ENCODE assay signal across 7 mouse cellular contexts in genomic region chr6:48444310-48445180, GRCm38 (mm10). TPM values are rescaled to one million over a fixed set of nuclear protein-coding genes. Genes with fewer than 3 reads are reported as not detected.
DNase-seq lines count a peak whose midpoint lies in the region; ATAC-seq and TF ChIP-seq lines count a peak whose summit lies in the region.

No protein-coding gene starts in this region.

- TF ChIP-seq CTCF in left cerebral cortex, adult 2 months (IDR thresholded peaks at IDR 0.05): no peak

- peaks cover 20% of the 10 kb centered on the region for H3K36me3 ChIP-seq in forebrain, embryonic 13.5 days (ENCODE audit: poor library complexity, severe bottlenecking)

- H3K4me3 ChIP-seq in brown adipose tissue, adult 24 weeks (ENCODE audit: insufficient read depth, low read depth, low read length): peak overlapping the region; percentile 82
- H3K4me3 ChIP-seq in forebrain, embryonic 13.5 days: peak overlapping the region; percentile 79
- peak overlapping the region; percentile 75 for H3K4me3 ChIP-seq in left cerebral cortex, adult 2 months

- peak overlapping the region; percentile 97 for H3K27ac ChIP-seq in brown adipose tissue, adult 24 weeks (replicated peaks; ENCODE audit: low read depth, low read length)
- H3K27ac ChIP-seq in forebrain, embryonic 13.5 days: peak overlapping the region; percentile 88
- peak overlapping the region; percentile 89 for H3K27ac ChIP-seq in left cerebral cortex, adult 2 months

- peak overlapping the region; percentile 92 for H3K4me2 ChIP-seq in forebrain, embryonic 13.5 days

- DNase-seq in Muller cell, postnatal 12 days (ENCODE audit: inconsistent ontology term): peak; percentile 89
- DNase-seq in heart, postnatal 14 days: peak; percentile 78 to 80
- peak; percentile 41 to 70 for DNase-seq in left cerebral cortex, adult 2 months (ENCODE audit: extremely low spot score in 1 of 2, low spot score in 2 of 2)
- DNase-seq in skeletal muscle tissue, adult 2 months (ENCODE audit: low read depth, low spot score): peak; percentile 81

- ATAC-seq in forebrain, embryonic 13.5 days: peak; percentile 72
- peak; percentile 32 for ATAC-seq in megakaryocyte, adult 5-6 weeks (ENCODE audit: poor library complexity, severe bottlenecking)

- peak overlapping the region; percentile 87 for H3K9ac ChIP-seq in forebrain, embryonic 13.5 days

- H3K4me1 ChIP-seq in brown adipose tissue, adult 24 weeks (ENCODE audit: control insufficient read depth, insufficient read depth, insufficient read length, low read length): peaks cover 9% of the 10 kb centered on the region
- H3K4me1 ChIP-seq in forebrain, embryonic 13.5 days: peaks cover 29% of the 10 kb centered on the region

- intact Hi-C loops in heart, postnatal 14 days (cut with DNase I): loop anchor here (5.0 to 10.0 kb wide), 2 partner anchors 58 to 300 kb away; partner anchors contain the start of gene Gimap5
- intact Hi-C loops in left cerebral cortex, adult 2 months (cut with DNase I): loop anchor here (2.0 to 5.0 kb wide), 3 partner anchors 50 to 93 kb away; partner anchors contain the start of genes Atp6v0e2 and Krba1

- 2% methylated on average over 30 of the region's 34 CpGs for WGBS in forebrain, embryonic 13.5 days

- peaks cover 4% of the 10 kb centered on the region for H3K27me3 ChIP-seq in forebrain, embryonic 13.5 days

- no peaks in the 10 kb centered on the region for H3K9me3 ChIP-seq in forebrain, embryonic 13.5 days (replicated peaks)

RNA-seq across cellular contexts. Expression of gene Zfp467, which starts 1.1 kb away (rescaled TPM):
- 41.3 and 44.0 TPM in 2 replicates for polyA plus RNA-seq in brown adipose tissue, adult 24 weeks (2012; ENCODE audit: insufficient read depth, insufficient read length, missing spikeins)
- 23.9 and 25.6 TPM in 2 replicates for polyA plus RNA-seq in forebrain, embryonic 13.5 days (2015; fragmentation: Nextera tagmentation; extraction: Ambion mirVana)
- total RNA-seq in heart, postnatal 14 days (2021): 10 to 100 TPM; 13.8 to 16.4 TPM
- total RNA-seq in left cerebral cortex, adult 2 months (2021): 10 to 100 TPM; 22.5 to 23.8 TPM
- total RNA-seq in megakaryocyte, adult 5-6 weeks (2015): 23.7 and 28.7 TPM in 2 replicates
- 7.4 and 9.0 TPM in 2 replicates for total RNA-seq in megakaryocyte, adult 5-6 weeks (2017)

RNA-seq across cellular contexts. Expression of gene Sspo, which starts 3.5 kb away (rescaled TPM):
- polyA plus RNA-seq in brown adipose tissue, adult 24 weeks (2012; ENCODE audit: insufficient read depth, insufficient read length, missing spikeins): 0.25 TPM in 1 of 2 replicates, not detected in the other
- 0.24 and 0.25 TPM in 2 replicates for polyA plus RNA-seq in forebrain, embryonic 13.5 days (2015; fragmentation: Nextera tagmentation; extraction: Ambion mirVana)
- total RNA-seq in heart, postnatal 14 days (2021): under 1 TPM; 0.43 to 0.51 TPM
- total RNA-seq in left cerebral cortex, adult 2 months (2021): 1 to 10 TPM in 1 of 2 experiments, under 1 TPM in 1; 0.56 to 1.5 TPM
- 0.02 TPM in 1 of 2 replicates, not detected in the other for total RNA-seq in megakaryocyte, adult 5-6 weeks (2015)
- not detected in 2 replicates for total RNA-seq in megakaryocyte, adult 5-6 weeks (2017)

RNA-seq across cellular contexts. Expression of gene Krba1, which starts 49.2 kb away (rescaled TPM):
- polyA plus RNA-seq in brown adipose tissue, adult 24 weeks (2012; ENCODE audit: insufficient read depth, insufficient read length, missing spikeins): 5.9 and 6.6 TPM in 2 replicates
- 21.1 and 25.4 TPM in 2 replicates for polyA plus RNA-seq in forebrain, embryonic 13.5 days (2015; fragmentation: Nextera tagmentation; extraction: Ambion mirVana)
- 10 to 100 TPM; 24.9 to 26.5 TPM for total RNA-seq in heart, postnatal 14 days (2021)
- total RNA-seq in left cerebral cortex, adult 2 months (2021): 10 to 100 TPM; 52.7 to 53.1 TPM
- 0.67 and 1.1 TPM in 2 replicates for total RNA-seq in megakaryocyte, adult 5-6 weeks (2015)
- total RNA-seq in megakaryocyte, adult 5-6 weeks (2017): 1.2 and 1.9 TPM in 2 replicates

Comparison
In these comparisons a context has a peak if more than half of its experiments do, and no peak if none do; other contexts are left out.
1. Peak in every context shown above with its lines: DNase-seq, ATAC-seq, H3K4me3 ChIP-seq and H3K27ac ChIP-seq.
2. RNA of gene Krba1, which starts 49.2 kb away (total RNA-seq): 52.7 to 53.1 TPM in left cerebral cortex, adult 2 months and 24.9 to 26.5 TPM in heart, postnatal 14 days; 0.67 to 1.9 TPM in megakaryocyte, adult 5-6 weeks; every median in the first group is over 4 times any median in the second.